Mouse (Mus musculus) hindbrain, embryonic 14.5 days (tissue): ENCODE data around the gene Meis2. TPM values are rescaled to one million over a fixed set of nuclear protein-coding genes. Genes with fewer than 3 reads are reported as not detected.

Experiments used
- ATAC-seq: fragments of 200-750 bp; cut with Nextera tagmentation; 2 replicates; pipeline ENCODE4 v1.8.0; 2017; ENCODE audit warnings: moderate number of reproducible peaks, mild to moderate bottlenecking, moderate TSS enrichment, moderate library complexity; ENCODE audit not compliant: low FRiP score
- DNase-seq: peaks from one replicate; pipeline ENCODE4 v3.0.0-alpha.2; 2015; ENCODE audit warnings: low spot score
- H3K27ac ChIP-seq: fragments of 300-500 bp; sonication (generic); 2 replicates; pipeline ENCODE4 v1.5.1; 2014; ENCODE audit warnings: mild to moderate bottlenecking, moderate library complexity
- H3K27me3 ChIP-seq: fragments of 300-500 bp; sonication (generic); 2 replicates; pipeline ENCODE4 v1.6.1; 2014; ENCODE audit warnings: mild to moderate bottlenecking, low read length, mixed read lengths; ENCODE audit not compliant: control insufficient read depth, insufficient read depth
- H3K36me3 ChIP-seq: fragments of 300-500 bp; sonication (generic); replicated peaks from 2 replicates; pipeline ENCODE4 v1.6.1; 2014; ENCODE audit not compliant: control insufficient read depth, insufficient read depth
- H3K4me1 ChIP-seq: fragments of 300-500 bp; sonication (generic); replicated peaks from 2 replicates; pipeline ENCODE4 v1.6.1; 2014; ENCODE audit warnings: antibody characterized with exemption, low read length, mixed read lengths; ENCODE audit not compliant: control insufficient read depth, insufficient read depth
- H3K4me2 ChIP-seq: fragments of 300-500 bp; sonication (generic); replicated peaks from 2 replicates; pipeline ENCODE4 v1.6.1; 2014; ENCODE audit warnings: mild to moderate bottlenecking, moderate library complexity
- H3K4me3 ChIP-seq: fragments of 300-500 bp; sonication (generic); replicated peaks from 2 replicates; pipeline ENCODE4 v1.5.1; 2014; ENCODE audit warnings: mild to moderate bottlenecking, low read length
- H3K9ac ChIP-seq: fragments of 300-500 bp; sonication (generic); 2 replicates; pipeline ENCODE4 v1.6.1; 2014
- H3K9me3 ChIP-seq: fragments of 300-500 bp; sonication (generic); 2 replicates; pipeline ENCODE4 v1.6.1; 2016; ENCODE audit warnings: low read length; ENCODE audit not compliant: control insufficient read depth
- WGBS: fragments of 180-500 bp; shearing (Covaris S2); extraction: QIAGEN DNeasy Blood & Tissue Kit; methylation state at CpG from one replicate; pipeline ENCODE4 v1.1.7; 2014; 5-methylcytosine and 5-hydroxymethylcytosine counted together
- polyA plus RNA-seq: library from polyadenylated mRNA; unstranded; fragments of >200 nt; fragmentation: Nextera tagmentation; extraction: Ambion mirVana; gene quantifications from 2 replicates; pipeline ENCODE4 v1.2.1, GENCODE M21; 2014

Gene Meis2
- polyA plus RNA-seq, 1 experiment from 2014 or later = 159 TPM

DNA sequence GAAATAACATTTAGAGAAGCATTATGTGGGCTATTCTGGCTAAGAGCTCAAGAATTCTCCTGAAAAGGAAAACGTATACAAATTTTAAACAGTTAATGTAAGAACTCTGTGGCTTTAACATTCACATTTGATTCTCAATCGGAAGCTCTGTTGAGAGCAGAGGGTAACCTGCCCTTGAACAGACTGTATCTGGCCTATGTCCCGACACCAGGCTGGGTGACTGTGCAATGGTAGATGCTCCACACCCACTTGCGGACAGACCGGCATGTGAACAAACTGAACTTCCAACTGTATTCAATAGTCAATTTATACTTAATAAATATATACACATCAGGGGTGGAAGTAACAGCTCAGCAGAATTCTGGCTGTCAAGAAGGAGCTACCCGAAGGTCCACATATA is 164.6 kb downstream of the Meis2 start:
- H3K4me3 ChIP-seq = no peak overlapping the region
- ATAC-seq = no peak
- no peaks in the 10 kb centered on the region for H3K36me3 ChIP-seq
- H3K9ac ChIP-seq = no peak overlapping the region
- 93% methylated on average over 6 of the region's 6 CpGs for WGBS
- no peaks in the 10 kb centered on the region for H3K27me3 ChIP-seq
- no peak overlapping the region for H3K27ac ChIP-seq
- peaks cover 44% of the 10 kb centered on the region for H3K4me1 ChIP-seq
- no peak overlapping the region for H3K4me2 ChIP-seq
- no peaks in the 10 kb centered on the region for H3K9me3 ChIP-seq
- DNase-seq = no peak

DNA sequence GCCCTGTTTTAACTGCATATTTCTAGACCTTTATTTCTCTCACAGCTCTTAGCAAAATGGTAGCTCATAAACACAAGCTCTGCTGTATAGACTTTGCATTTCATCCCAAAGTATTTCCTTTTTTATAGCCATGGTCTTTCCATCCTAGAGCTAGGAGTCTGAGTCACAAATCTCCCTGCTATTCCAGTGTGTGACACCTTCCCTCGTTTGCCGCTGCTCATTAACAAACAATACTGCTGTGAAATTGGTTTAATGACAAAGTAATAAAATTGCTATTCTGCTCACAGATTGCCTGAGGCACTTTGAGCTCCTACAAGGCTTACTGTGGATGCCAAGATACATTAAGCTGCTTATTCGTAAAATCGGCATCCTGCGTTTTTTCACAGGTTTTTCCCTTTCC is 168.1 kb downstream of the Meis2 start:
- Histone ChIP-seq H3K4me3 (no peak overlapping the region), H3K9me3 (no peaks in the 10 kb centered on the region), H3K27ac (peak overlapping the region; percentile 78), H3K36me3 (no peaks in the 10 kb centered on the region), H3K27me3 (no peaks in the 10 kb centered on the region), H3K4me2 (peak overlapping the region; percentile 31), H3K4me1 (peaks cover 58% of the 10 kb centered on the region), H3K9ac (peak overlapping the region; percentile 14; the same call in 1 of the 2 replicates)
- peak; percentile 85 for DNase-seq
- WGBS = 29% methylated on average over 5 of the region's 5 CpGs
- ATAC-seq = peak; percentile 64

DNA sequence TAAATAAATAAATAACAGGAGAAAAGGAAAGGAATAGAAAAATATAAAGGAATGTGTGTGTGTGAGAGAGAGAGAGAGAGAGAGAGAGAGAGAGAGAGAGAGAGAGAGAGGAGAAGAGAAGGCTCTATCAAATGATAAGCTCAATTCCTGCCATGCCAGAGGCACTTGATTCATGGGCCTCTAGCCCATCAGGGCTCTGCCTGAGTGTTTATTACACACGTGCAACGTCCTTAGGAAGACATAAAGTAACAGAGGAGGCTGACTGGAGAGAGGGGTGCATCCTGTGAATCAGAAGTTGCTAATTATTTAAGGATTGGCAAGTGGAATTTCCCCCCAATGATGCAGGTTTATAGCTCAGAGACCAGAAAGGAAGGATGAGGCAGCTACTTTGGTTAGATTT is 168.6 kb downstream of the Meis2 start:
- Histone ChIP-seq H3K36me3 (no peaks in the 10 kb centered on the region), H3K4me2 (no peak overlapping the region), H3K27ac (peak overlapping the region; percentile 78), H3K4me1 (peaks cover 58% of the 10 kb centered on the region), H3K9ac (no peak overlapping the region), H3K27me3 (no peaks in the 10 kb centered on the region), H3K4me3 (no peak overlapping the region), H3K9me3 (no peaks in the 10 kb centered on the region)
- ATAC-seq (no peak), DNase-seq (no peak)
- 20% methylated on average over 2 of the region's 2 CpGs for WGBS

DNA sequence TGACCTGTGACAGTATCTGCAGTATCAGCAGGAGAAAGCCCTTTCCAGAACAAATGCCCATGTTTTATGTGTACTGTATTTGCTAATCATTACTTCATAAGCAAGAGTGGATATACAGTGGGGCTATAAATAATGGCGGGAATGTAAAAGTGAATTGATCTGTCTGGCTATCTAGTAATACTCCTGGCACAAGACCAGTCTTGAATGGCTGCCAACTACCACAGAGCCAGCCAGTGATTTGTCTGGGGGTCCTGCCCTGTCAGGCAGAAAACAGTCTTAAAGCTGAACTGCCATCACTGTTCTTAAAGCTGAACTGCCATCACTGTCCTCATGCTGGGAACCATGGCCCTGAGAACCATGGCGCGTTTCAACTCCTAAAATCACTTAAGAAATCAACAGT is 169.9 kb downstream of the Meis2 start:
- Histone ChIP-seq H3K36me3 (no peaks in the 10 kb centered on the region), H3K27ac (peak overlapping the region; percentile 55; the same call in 1 of the 2 replicates), H3K9me3 (no peaks in the 10 kb centered on the region), H3K27me3 (no peaks in the 10 kb centered on the region), H3K4me2 (0 out of 2 replicates have a peak overlapping the region, but pooled peaks have one; percentile 16), H3K9ac (no peak overlapping the region), H3K4me3 (no peak overlapping the region), H3K4me1 (peaks cover 57% of the 10 kb centered on the region)
- 64% methylated on average over 3 of the region's 3 CpGs for WGBS
- ATAC-seq = peak; percentile 49; the same call in 1 of the 2 replicates
- DNase-seq = peak; percentile 72

DNA sequence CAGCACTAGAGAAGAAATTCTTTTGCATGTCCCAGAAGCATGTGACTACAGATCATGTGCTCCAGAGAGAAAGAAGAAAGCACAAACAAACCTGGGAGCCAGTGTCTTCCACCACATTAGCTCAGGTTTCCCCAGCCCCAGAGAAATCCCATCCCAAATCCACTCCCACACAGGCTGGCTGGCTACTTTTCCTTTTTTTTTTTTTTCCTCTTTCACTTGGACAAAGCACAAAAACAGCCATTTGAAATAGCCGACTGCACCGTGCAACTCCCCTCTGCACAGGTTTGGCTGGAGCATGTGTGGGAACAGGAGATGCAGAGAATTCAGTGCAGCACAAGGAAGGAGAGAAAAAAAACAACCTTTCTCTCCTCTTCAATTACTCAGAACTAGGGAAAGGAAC is 170.4 kb downstream of the Meis2 start:
- peaks cover 54% of the 10 kb centered on the region for H3K4me1 ChIP-seq
- H3K9ac ChIP-seq = no peak overlapping the region
- H3K4me3 ChIP-seq = no peak overlapping the region
- no peaks in the 10 kb centered on the region for H3K27me3 ChIP-seq
- 0 out of 2 replicates have a peak overlapping the region, but pooled peaks have one; percentile 16 for H3K4me2 ChIP-seq
- H3K9me3 ChIP-seq = no peaks in the 10 kb centered on the region
- peak; percentile 36; the same call in 1 of the 2 replicates for ATAC-seq
- peak overlapping the region; percentile 55; the same call in 1 of the 2 replicates for H3K27ac ChIP-seq
- no peak for DNase-seq
- 40% methylated on average over 2 of the region's 2 CpGs for WGBS
- H3K36me3 ChIP-seq = no peaks in the 10 kb centered on the region

DNA sequence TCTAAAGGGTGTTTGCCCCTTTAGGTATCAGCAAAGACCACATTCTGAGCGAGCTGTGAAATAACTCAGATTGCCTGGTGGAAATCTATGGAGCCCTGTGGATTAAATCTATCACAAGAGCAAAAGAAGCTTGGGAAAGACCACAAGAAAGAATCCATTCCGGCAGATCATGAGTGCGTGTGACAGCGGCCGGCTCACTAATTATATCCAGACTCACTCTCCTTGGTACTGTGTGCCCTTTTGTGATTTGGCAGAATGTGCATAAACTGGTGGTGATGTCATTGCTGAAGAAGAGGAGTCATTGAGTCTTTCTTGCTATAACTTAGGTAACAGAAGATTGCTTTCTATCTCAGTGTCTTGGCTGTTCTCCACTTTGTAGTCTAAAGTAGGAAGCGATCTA is 172.5 kb downstream of the Meis2 start:
- ATAC-seq = no peak
- DNase-seq = no peak
- 76% methylated on average over 6 of the region's 6 CpGs for WGBS
- Histone ChIP-seq H3K36me3 (no peaks in the 10 kb centered on the region), H3K4me1 (peaks cover 42% of the 10 kb centered on the region), H3K9me3 (no peaks in the 10 kb centered on the region), H3K4me3 (no peak overlapping the region), H3K27me3 (no peaks in the 10 kb centered on the region), H3K9ac (no peak overlapping the region), H3K4me2 (no peak overlapping the region), H3K27ac (no peak overlapping the region)

DNA sequence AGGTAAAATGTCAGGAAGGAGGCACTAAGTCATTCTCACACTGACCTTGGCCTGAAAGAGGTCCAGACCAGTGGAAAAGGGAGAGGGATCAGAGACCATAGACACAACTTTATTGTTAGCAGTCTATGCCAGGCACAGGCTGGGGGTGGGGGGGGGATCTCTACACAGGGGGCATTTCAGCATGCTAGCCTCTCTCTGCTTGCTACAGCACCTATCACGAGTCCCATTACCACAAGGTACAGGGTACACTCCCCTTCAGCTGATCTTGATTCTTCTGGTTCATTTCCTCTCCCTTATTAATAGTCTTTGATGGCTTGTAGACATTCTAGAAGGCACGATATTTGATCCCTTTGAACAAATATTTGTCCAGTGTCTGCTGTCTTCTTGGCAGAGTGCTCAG is 174.9 kb downstream of the Meis2 start:
- DNase-seq (no peak), ATAC-seq (no peak)
- Histone ChIP-seq H3K4me3 (no peak overlapping the region), H3K4me2 (no peak overlapping the region), H3K36me3 (no peaks in the 10 kb centered on the region), H3K27me3 (no peaks in the 10 kb centered on the region), H3K9me3 (no peaks in the 10 kb centered on the region), H3K9ac (no peak overlapping the region), H3K27ac (no peak overlapping the region), H3K4me1 (peaks cover 18% of the 10 kb centered on the region)
- WGBS = 60% methylated on average over 2 of the region's 2 CpGs

DNA sequence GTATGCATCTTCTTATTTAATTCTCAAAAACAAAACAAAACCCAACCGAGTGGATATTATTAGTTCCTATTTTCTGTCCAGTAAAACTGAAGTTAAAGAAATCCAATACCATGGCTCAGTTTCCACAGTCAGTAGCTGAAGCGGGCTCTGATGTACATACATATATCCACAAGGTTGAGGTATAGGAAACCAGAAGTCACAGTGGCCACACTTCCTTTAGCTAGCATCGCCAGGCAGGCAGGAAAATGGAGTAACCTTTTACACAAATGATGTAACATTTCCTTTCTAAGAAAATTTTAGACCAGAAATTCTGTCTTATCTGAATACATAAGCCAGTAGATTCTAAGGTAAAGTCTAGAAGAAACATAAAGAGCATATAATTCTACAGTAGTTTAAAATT is 175.6 kb downstream of the Meis2 start:
- no peak overlapping the region for H3K4me3 ChIP-seq
- peaks cover 11% of the 10 kb centered on the region for H3K4me1 ChIP-seq
- H3K36me3 ChIP-seq = no peaks in the 10 kb centered on the region
- no peak overlapping the region for H3K4me2 ChIP-seq
- no peaks in the 10 kb centered on the region for H3K9me3 ChIP-seq
- ATAC-seq (no peak), DNase-seq (no peak)
- no peak overlapping the region for H3K9ac ChIP-seq
- no peak overlapping the region for H3K27ac ChIP-seq
- H3K27me3 ChIP-seq = no peaks in the 10 kb centered on the region
- WGBS = 92% methylated on average over 3 of the region's 3 CpGs

DNA sequence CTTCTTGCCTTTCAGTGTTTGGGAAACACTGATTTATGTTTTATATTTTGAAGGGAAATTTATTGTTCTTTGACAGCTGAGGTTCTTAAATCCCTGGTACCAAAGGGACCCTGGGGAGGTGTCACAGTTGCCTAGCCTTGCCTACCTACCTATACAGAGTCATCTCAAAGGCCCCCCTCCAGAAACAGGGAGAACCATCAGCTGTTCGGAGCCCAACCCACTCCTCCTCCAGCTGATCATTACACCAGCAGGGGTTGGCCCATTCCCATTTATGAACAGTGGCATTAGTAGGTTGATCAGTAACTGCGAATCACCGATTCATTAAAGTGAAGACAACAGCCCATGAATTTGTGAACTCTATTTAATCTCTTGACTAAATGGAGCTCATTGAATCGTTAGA is 176.4 kb downstream of the Meis2 start:
- ATAC-seq (no peak), DNase-seq (no peak)
- no peaks in the 10 kb centered on the region for H3K9me3 ChIP-seq
- H3K4me2 ChIP-seq = no peak overlapping the region
- no peak overlapping the region for H3K27ac ChIP-seq
- H3K27me3 ChIP-seq = no peaks in the 10 kb centered on the region
- no peak overlapping the region for H3K9ac ChIP-seq
- no peak overlapping the region for H3K4me3 ChIP-seq
- 66% methylated on average over 4 of the region's 4 CpGs for WGBS
- no peaks in the 10 kb centered on the region for H3K36me3 ChIP-seq
- peaks cover 14% of the 10 kb centered on the region; the same call in 1 of the 2 replicates for H3K4me1 ChIP-seq
